Mouse (Mus musculus) kidney, adult 2 months (tissue): ENCODE measurements around the gene Adk. TPM values are rescaled to one million over a fixed set of nuclear protein-coding genes. Genes with fewer than 3 reads are reported as not detected.
"Not testable (repeated sequence)": the region's sequence is repeated elsewhere in the genome, so short reads cannot be mapped to it uniquely, and the experiment has no call there.

ENCODE experiments used
- DNase-seq: peaks from one replicate; pipeline ENCODE4 v3.0.0; 2021
- H3K27ac ChIP-seq: fragments of 200-500 bp; 2 replicates; pipeline ENCODE4 v1.5.1; 2012; ENCODE audit warnings: low read depth, low read length, control low read depth, inconsistent platforms; ENCODE audit not compliant: insufficient read depth
- H3K27me3 ChIP-seq: fragments of 200-500 bp; replicated peaks from 2 replicates; pipeline ENCODE4 v1.6.1; 2012; ENCODE audit warnings: mild to moderate bottlenecking, moderate library complexity, low read length, inconsistent platforms; ENCODE audit not compliant: control insufficient read depth, insufficient read depth
- H3K36me3 ChIP-seq: fragments of 200-500 bp; 2 replicates; pipeline ENCODE4 v1.6.1; 2012; ENCODE audit warnings: mild to moderate bottlenecking, moderate library complexity, low read length, inconsistent platforms; ENCODE audit not compliant: control insufficient read depth, insufficient read depth
- H3K4me1 ChIP-seq: fragments of 200-500 bp; 2 replicates; pipeline ENCODE4 v1.6.1; 2011; ENCODE audit warnings: low read length; ENCODE audit not compliant: control insufficient read depth, insufficient read depth
- H3K4me3 ChIP-seq: fragments of 200-500 bp; 2 replicates; pipeline ENCODE4 v1.5.1; 2011; ENCODE audit warnings: mild to moderate bottlenecking, low read depth, low read length, control low read depth; ENCODE audit not compliant: insufficient read depth
- CTCF ChIP-seq: fragments of 200-500 bp; conservative IDR thresholded peaks from 2 replicates; pipeline ENCODE4 v1.5.1; 2011; ENCODE audit warnings: low read depth, mild to moderate bottlenecking, control low read depth, low read length, moderate library complexity, mixed read lengths; ENCODE audit not compliant: insufficient read depth, insufficient read length
- POLR2A ChIP-seq: fragments of 200-500 bp; IDR thresholded peaks from one replicate; pipeline ENCODE4 v1.6.1; 2011; ENCODE audit warnings: low read depth, low read length, control low read depth
- WGBS: fragments of 180-500 bp; shearing (Covaris S2); methylation state at CpG from one replicate; pipeline ENCODE4 v1.1.7; 2018; 5-methylcytosine and 5-hydroxymethylcytosine counted together
- polyA plus RNA-seq: library from polyadenylated mRNA; depleted of rRNA; stranded (reverse); fragments of >200 nt; gene quantifications from 2 replicates; pipeline ENCODE4 v1.2.3, GENCODE M21; 2012

Adk gene
- polyA plus RNA-seq, 1 experiment: 121 TPM

DNA sequence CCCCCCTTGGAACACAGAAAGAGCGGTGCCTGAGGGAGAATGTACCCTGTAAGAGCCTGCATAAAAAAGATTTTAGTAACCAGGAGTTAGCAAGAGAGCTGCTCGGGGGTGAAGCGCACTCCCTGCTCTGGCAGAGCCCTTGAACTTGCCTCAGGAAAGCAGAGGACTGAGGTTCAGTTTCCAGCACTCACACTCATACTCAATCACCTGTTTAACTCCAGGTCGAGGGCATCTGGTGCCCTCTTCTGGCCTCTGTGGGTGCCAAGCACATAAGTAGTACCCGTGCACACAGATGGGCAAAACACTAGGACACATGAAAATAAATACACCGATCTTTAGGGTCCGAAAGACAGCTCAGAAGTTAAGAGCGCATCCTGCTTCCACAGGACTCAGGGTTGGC is 427.2 kb downstream of the Adk start:
- no peak for DNase-seq
- TF ChIP-seq CTCF: no peak
- TF ChIP-seq POLR2A: no peak
- WGBS: 96% methylated on average over 8 of the region's 8 CpGs
- H3K36me3 ChIP-seq: no peaks in the 10 kb centered on the region
- no peak overlapping the region for H3K4me3 ChIP-seq
- H3K27me3 ChIP-seq: no peaks in the 10 kb centered on the region
- no peaks in the 10 kb centered on the region for H3K4me1 ChIP-seq
- no peak overlapping the region for H3K27ac ChIP-seq

DNA sequence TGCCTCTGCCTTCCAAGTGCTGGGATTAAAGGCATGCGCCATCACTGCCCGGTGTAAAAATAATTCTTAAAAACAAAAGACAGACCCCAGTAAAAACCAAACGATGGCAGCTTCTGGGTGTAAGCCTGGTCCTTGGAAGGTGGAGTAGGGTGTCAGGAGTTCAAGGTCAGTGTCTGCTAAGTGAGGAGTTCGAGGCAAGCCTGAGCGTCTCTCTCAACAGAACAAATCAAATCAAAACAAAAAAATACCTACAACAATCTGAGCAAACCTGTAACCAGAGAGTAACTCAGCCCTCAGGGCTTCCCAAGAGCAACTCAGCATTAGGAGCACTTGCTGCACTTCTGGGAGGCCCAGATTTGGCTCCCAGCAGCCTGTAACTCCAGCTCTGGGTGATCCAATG is 427.8 kb downstream of the Adk start:
- Histone ChIP-seq H3K27me3 (no peaks in the 10 kb centered on the region), H3K4me3 (no peak overlapping the region), H3K27ac (no peak overlapping the region), H3K36me3 (no peaks in the 10 kb centered on the region), H3K4me1 (no peaks in the 10 kb centered on the region)
- TF ChIP-seq CTCF (no peak), POLR2A (no peak)
- DNase-seq: no peak
- 90% methylated on average over 5 of the region's 5 CpGs for WGBS

DNA sequence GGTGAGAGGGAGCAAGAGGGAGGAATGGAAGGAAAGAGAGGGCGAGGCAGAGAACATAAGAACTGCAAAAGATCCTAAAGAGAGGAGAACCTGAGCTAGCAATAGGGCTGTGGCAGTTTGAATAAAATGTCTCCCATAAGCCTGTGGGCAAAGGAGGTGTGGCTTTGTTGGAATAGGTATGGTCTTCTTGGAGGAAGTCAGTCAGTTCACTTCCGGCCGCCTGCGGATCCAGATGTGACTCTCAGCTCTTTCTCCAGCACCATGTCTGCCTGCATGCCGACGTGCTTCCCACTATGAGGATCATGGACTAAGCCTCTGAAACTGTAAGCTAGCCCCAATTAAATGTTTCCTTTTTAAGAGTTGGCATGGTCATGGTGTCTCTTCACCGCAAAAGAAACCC is 428.9 kb downstream of the Adk start, which contains the start of gene Kat6b:
TSS of gene Kat6b (plus strand) at position 204 of the 400 bp plus-strand sequence.
- H3K27ac ChIP-seq: no peak within 1 kb of the TSS
- TF ChIP-seq CTCF: no peak
- TF ChIP-seq POLR2A: no peak
- 97% methylated on average over 7 of the region's 7 CpGs for WGBS

DNA sequence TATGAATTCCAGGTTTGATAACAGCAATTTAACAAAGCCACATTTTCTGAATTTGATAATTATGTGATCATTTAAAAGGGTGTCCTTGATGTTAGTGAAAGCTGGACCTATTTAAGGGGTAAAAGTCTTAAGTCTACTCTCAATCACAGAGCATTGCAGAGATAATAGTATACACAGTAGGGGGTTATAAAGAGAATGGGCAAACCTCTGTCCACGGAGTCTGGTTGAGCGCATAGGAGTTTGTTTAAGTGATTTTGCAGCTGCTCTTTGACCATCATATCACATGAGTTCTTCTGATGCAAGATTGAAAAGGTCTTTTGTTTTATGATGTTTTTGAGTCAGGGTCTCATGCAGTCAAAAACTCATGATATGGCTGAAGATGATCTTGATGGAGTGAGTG is 431.8 kb downstream of the Adk start:
- Histone ChIP-seq H3K27ac (no peak overlapping the region), H3K4me1 (no peaks in the 10 kb centered on the region), H3K36me3 (no peaks in the 10 kb centered on the region), H3K4me3 (no peak overlapping the region), H3K27me3 (no peaks in the 10 kb centered on the region)
- TF ChIP-seq CTCF (no peak), POLR2A (no peak)
- 87% methylated on average over 2 of the region's 2 CpGs for WGBS
- DNase-seq: no peak

More for the DNA sequence above, 428.9 kb downstream of the Adk start, which contains the start of gene Kat6b:
- Histone ChIP-seq H3K4me3 (no peak within 1 kb of the TSS), H3K4me1 (no peaks in the 10 kb centered on the region), H3K36me3 (no peaks in the 10 kb centered on the region), H3K27me3 (no peaks in the 10 kb centered on the region)
- DNase-seq: no peak

DNA sequence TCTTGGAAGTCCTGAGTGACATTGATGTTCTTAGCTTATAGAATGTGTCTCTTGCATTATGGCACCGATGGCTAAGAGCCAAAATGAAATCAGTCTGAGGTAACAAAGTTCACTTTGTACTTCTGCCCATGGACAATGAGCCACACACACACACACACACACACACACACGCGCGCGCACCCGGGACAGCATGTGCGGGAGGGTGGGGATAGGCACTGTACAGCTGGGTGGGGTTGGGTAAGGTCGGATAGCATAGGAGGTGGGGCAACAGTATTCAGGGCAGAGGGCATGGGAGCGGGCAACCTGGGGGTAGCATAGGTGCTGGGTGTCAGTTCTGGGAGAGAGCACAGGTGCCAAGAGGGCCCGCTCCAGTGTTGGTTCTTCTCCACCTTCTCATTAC is 432.3 kb downstream of the Adk start:
- no peaks in the 10 kb centered on the region for H3K27me3 ChIP-seq
- no peaks in the 10 kb centered on the region for H3K4me1 ChIP-seq
- no peaks in the 10 kb centered on the region for H3K36me3 ChIP-seq
- TF ChIP-seq CTCF (no peak), POLR2A (no peak)
- H3K27ac ChIP-seq: no peak overlapping the region
- H3K4me3 ChIP-seq: no peak overlapping the region
- WGBS: 84% methylated on average over 10 of the region's 10 CpGs
- no peak for DNase-seq

DNA sequence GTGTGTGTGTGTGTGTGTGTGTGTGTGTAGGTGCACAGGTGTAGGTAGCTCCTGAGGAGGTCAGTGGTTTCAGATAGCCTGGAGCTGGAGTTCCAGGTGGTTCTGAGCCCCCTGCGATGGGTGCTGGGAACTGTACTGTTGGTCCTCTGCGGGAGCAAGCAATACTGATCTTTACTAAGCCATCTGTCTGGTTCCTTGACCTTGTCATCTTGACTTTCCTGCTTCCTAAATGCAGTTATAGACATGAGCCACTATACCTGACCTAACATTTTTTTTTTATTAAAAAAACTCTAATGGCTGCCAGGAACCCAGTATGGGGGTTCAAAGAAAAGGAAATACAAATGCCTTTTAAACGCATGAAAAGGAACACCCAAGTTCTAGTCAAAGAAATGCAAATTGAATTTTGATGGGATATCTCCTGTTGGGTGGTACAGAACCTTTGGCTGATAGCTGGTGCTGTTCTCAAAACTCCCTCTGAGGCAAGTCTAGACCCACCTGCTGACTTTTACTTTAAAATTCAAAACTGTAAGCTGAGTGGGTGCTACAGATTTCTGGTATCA is 433.7 kb downstream of the Adk start:
- Histone ChIP-seq H3K27me3 (no peaks in the 10 kb centered on the region), H3K27ac (no peak overlapping the region), H3K36me3 (no peaks in the 10 kb centered on the region), H3K4me3 (no peak overlapping the region), H3K4me1 (no peaks in the 10 kb centered on the region)
- WGBS: 92% methylated on average over 3 of the region's 3 CpGs
- DNase-seq: no peak
- TF ChIP-seq POLR2A: no peak

DNA sequence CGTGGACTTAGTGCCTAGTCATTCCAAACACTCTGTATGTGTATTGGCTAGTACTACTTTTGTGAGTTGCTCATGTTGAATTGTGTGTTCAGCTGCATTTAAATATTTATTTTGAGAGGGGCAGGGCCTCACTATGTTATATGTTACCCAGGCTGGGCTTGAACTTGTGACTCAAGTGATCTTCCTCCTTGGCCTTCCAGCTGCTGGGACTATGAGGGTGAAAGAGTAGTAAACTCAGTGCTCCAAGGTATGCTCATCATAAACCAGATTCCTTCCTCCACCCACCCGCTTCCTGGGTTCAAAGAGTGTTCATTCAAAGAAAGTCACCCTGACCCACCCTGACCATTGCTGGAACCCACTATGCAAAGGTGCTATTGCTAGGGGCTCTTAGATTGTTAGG is 434.8 kb downstream of the Adk start:
- not testable (repeated sequence) for H3K4me1 ChIP-seq, H3K27me3 ChIP-seq, H3K27ac ChIP-seq, H3K4me3 ChIP-seq, DNase-seq, H3K36me3 ChIP-seq
- WGBS: over 99% methylated on average over 2 of the region's 2 CpGs

DNA sequence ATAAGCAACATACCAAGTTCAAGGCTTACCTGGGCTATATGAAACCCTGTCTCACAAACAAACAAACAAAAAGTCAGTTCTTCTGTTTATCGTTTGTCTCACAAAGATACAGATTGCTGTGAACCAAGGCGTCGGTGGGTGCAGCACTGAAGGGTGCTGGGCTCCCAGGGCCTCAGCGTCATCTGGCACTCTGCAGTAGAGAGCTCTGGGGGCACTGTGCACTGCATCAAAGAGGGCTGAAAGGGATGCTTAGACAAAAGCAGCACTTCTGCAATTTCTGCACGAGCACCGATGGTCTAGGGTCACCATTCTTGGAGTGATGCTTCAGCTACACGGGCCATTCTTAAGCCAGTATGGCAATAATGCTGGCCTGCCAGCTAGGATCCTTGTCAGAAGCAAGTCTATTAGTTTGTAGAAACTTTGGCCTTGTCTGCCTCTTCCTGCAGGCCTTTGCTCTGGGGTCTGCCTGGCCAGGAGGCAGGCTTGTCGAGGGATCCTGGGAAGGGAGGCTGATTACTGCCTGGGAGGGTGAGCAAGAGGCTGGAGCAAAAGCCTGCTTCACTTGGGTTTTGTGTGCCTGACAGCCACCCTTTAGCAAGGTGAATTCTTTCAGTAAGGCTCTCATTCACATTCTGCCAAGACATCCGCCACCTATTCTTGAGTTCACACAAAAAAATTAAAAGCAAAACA is 436.2 kb downstream of the Adk start:
- not testable (repeated sequence) for H3K27ac ChIP-seq, H3K4me3 ChIP-seq, H3K36me3 ChIP-seq, H3K27me3 ChIP-seq, H3K4me1 ChIP-seq, DNase-seq
- WGBS: 86% methylated on average over 8 of the region's 9 CpGs
